Mouse (Mus musculus) gastrocnemius, postnatal 36 days (tissue): Measurements from ENCODE around the gene Bphl. TPM values are rescaled to one million over a fixed set of nuclear protein-coding genes. Genes with fewer than 3 reads are reported as not detected.

Experiments used
- DNase-seq, 2 experiments: peaks; one replicate each; pipeline ENCODE4 v3.0.0; 2022
- intact Hi-C: fragments of 180-260 bp; cut with DNase I; formaldehyde crosslinking; loops from one replicate; pipeline ENCODE4 v1.15.1; 2025
- total RNA-seq, 2 experiments: library from RNA; stranded (reverse); gene quantifications; 2 replicates each; pipeline ENCODE4 v1.2.3; 2021

Bphl gene
- total RNA-seq, 2 experiments from 2014 or later, result 21.4 to 25.3 TPM

DNA sequence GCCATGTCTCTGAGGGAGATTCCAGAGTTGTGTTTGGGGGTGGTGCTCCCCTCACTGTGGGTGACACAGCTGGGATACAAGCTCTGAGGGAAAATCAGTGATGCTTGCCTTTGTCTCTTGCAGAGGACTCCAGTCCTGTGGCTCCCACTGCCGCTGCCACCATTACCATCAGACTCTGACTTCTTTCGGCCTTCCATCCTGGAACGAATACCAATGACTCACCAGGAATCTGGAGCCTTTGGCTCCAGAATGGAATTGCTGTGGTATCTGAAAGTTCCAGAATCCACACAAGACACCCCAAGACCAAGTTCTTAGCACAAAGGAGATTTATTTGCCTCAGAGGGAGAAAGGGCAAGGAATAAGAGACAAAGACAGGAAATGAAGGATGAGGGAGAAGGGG, 75.7 kb downstream of the Bphl start:
- no peak for DNase-seq

DNA sequence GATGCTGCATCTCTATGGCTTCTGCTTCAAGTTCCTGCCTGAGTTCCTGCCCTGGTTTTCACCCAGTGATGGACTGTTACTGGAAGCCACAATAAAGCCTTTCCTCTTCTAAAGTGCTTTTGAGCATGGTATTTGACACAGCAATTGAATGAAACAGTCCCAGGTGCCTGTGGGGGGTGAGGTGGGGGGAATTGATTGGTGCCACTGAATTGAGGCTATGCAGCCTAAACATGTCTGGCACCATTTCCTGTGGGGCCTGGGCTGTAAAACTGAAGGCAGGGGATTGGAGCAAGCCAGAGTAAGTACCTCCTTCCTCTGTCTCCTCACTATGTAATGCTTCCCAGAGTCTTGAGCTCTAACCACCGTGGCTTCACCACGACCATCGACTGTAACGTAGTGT, 77.3 kb downstream of the Bphl start:
- intact Hi-C loops, result no loop called here
- DNase-seq, result no peak

More for the DNA sequence above, 75.7 kb downstream of the Bphl start:
- intact Hi-C loops, result no loop called here

DNA sequence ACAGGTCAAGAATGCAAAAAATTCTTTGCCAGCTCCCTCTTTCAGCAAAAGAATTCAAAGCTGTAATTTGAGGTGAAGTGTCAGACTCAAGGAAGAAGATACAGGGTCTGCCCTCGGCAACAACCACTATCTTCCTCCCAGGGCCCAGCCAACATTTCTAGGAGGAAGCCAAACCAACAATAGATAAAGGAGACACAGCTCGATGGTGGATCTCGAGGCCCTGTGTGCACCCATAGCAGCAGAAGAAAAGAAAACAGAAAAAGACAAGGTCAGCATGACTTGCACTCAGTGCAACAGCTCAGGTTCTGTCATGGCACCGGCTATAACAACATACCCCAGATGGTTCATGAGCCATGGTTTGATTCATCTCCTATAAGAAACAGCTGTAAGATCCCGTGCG, 79.1 kb downstream of the Bphl start:
- DNase-seq, result no peak
- intact Hi-C loops, result no loop called here

DNA sequence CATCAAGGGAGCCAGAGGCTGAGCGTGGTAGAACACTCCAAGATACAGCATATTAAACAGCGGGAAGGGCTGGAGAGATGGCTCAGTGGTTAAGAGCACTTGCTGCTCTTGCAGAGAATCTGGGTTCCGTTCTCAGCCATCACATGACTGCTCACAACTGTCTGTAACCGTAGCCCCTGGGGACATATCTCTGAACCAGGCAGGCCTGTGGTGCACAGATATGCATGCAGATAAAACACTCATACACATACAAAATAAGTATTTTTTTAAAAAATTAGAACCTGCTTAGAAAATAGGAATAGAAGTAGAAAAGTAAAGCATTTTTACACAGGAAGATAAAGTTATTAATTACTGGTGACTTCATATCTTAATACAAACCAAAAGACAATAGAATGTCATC, 81.4 kb downstream of the Bphl start:
- no peak for DNase-seq
- intact Hi-C loops, result no loop called here

DNA sequence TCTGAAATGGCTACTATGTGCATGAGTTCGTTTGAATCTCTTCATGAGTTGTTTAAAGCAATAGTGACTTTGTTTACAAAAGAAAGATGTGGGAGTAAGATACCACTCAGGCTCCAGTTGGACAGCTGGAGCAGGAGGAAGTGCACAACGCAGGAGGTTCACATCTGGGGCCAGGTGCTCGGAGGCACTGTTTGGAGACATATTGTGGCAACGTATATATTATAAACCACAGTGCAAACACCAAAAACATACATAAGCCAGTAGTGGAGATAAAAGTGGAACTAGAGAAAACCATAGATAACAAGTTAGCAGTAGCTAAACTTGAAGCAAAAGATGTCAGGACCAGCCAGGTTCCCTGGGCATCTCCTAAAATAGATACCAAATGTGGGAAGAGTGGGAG, 82.0 kb downstream of the Bphl start:
- intact Hi-C loops, result no loop called here
- DNase-seq, result no peak

DNA sequence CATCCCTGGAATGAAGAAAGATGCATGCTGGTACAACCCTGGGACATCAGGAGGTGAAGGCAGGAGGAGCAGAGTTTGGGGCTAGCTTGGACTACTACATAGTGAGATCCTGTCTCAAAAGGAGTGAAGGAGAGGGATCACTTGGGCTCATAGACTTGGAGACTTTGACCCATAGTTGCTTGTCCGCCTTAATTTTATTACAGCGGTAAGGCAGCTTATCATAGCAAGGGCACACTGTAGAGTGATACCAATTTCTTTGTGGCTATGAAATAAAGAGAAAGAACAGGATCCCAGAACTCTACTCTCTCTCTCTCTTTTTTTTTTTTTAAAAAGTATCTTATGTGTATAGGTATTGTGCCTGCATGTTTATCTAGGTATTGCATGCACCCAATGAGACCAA, 83.1 kb downstream of the Bphl start:
- intact Hi-C loops, result no loop called here
- DNase-seq, result no peak

Other genes starting within 250 kb of the Bphl start
- gene Serpinb6e, start 194.2 kb upstream of the Bphl start, total RNA-seq, result not detected
- not detected for gene Serpinb6c, start 131.9 kb upstream of the Bphl start, total RNA-seq
- gene Nqo2, start 72.9 kb upstream of the Bphl start, total RNA-seq, result 10 to 100 TPM; 14.2 to 16.1 TPM
- 1 to 10 TPM; 3.7 to 4.1 TPM for gene Ripk1, start 35.2 kb upstream of the Bphl start, total RNA-seq
- gene Serpinb6a, start 34.8 kb upstream of the Bphl start, total RNA-seq, result 100 to 1,000 TPM; 104 to 198 TPM
- 10 to 100 TPM; 11.4 to 11.5 TPM for gene Tubb2a, start 40.4 kb downstream of the Bphl start, total RNA-seq
- 1 to 10 TPM; 1.6 to 2.1 TPM for gene Tubb2b, start 92.9 kb downstream of the Bphl start, total RNA-seq
- gene Psmg4, start 125.4 kb downstream of the Bphl start, total RNA-seq, result 10 to 100 TPM; 13.5 to 14.3 TPM